Mouse (Mus musculus) CH12.LX (cell line): ENCODE measurements around the gene Inpp4b. TPM values are rescaled to one million over a fixed set of nuclear protein-coding genes. Genes with fewer than 3 reads are reported as not detected.

ENCODE experiments used
- DNase-seq: peaks from one replicate; pipeline ENCODE4 v3.0.0-alpha.2; 2013; ENCODE audit errors: extremely low read depth
- H3K27ac ChIP-seq: 2 replicates; pipeline ENCODE4 v1.5.1; 2012; ENCODE audit warnings: low read depth, mild to moderate bottlenecking, control low read depth, moderate library complexity; ENCODE audit not compliant: insufficient read depth
- H3K27me3 ChIP-seq: replicated peaks from 2 replicates; pipeline ENCODE3; 2012; ENCODE audit warnings: inconsistent platforms
- H3K36me3 ChIP-seq, 2 experiments: replicated peaks in 1 of 2; 2 replicates each; pipeline versions ENCODE3 to v1.6.1; 2012; ENCODE audit warnings: inconsistent platforms in 1 of 2, low read length in 1 of 2, mild to moderate bottlenecking in 1 of 2, mixed read lengths in 1 of 2, moderate library complexity in 1 of 2; ENCODE audit not compliant: control insufficient read depth in 1 of 2, insufficient read depth in 1 of 2
- H3K4me1 ChIP-seq, 2 experiments: 2 replicates each; pipeline ENCODE4 v1.6.1; 2012; ENCODE audit warnings: inconsistent platforms in 1 of 2, moderate library complexity in 1 of 2; ENCODE audit not compliant: insufficient read depth in 2 of 2, control insufficient read depth in 1 of 2
- H3K4me2 ChIP-seq: 2 replicates; pipeline ENCODE4 v1.6.1; 2012; ENCODE audit warnings: low read depth, mild to moderate bottlenecking, control low read depth; ENCODE audit not compliant: poor library complexity, insufficient read depth, severe bottlenecking
- H3K4me3 ChIP-seq, 3 experiments: fragments of 150-350 bp in 1 of 3; sonication (generic) in 1 of 3; replicated peaks in 1 of 3; 2 replicates each; pipeline versions ENCODE3 to v1.5.1; 2011 to 2012; ENCODE audit warnings: low read depth in 2 of 3, low read length in 2 of 3, mild to moderate bottlenecking in 2 of 3, moderate library complexity in 2 of 3, control low read depth in 1 of 3, improper control_type of control experiment in 1 of 3, inconsistent platforms in 1 of 3, mixed read lengths in 1 of 3; ENCODE audit not compliant: poor library complexity in 1 of 3
- H3K79me2 ChIP-seq: replicated peaks from 2 replicates; pipeline ENCODE4 v1.6.1; 2012; ENCODE audit warnings: mild to moderate bottlenecking, moderate library complexity; ENCODE audit not compliant: control insufficient read depth, poor library complexity, insufficient read depth, severe bottlenecking; ENCODE audit errors: extremely low read depth
- H3K9ac ChIP-seq: 2 replicates; pipeline ENCODE4 v1.6.1; 2012; ENCODE audit warnings: low read depth, mild to moderate bottlenecking, control low read depth, moderate library complexity; ENCODE audit not compliant: insufficient read depth
- H3K9me3 ChIP-seq: replicated peaks from 2 replicates; pipeline ENCODE3; 2012; ENCODE audit warnings: low read length, inconsistent platforms, mixed read lengths
- CHD2 ChIP-seq: IDR thresholded peaks from 2 replicates; pipeline ENCODE4 v1.6.1; 2011; ENCODE audit warnings: low read length, improper control_type of control experiment
- CTCF ChIP-seq, 2 experiments: IDR thresholded peaks in 1 of 2; conservative IDR thresholded peaks in 1 of 2; 2 replicates each; pipeline ENCODE4 v1.5.1; 2011 to 2012; ENCODE audit warnings: low read depth in 2 of 2, low read length in 2 of 2, improper control_type of control experiment in 1 of 2, inconsistent platforms in 1 of 2, mild to moderate bottlenecking in 1 of 2, moderate library complexity in 1 of 2
- EP300 ChIP-seq: IDR thresholded peaks from 2 replicates; pipeline ENCODE4 v1.6.1; 2011; ENCODE audit warnings: low read length, improper control_type of control experiment
- IRF4 ChIP-seq: IDR thresholded peaks from 2 replicates; pipeline ENCODE4 v1.6.1; 2014; ENCODE audit warnings: low read depth, mild to moderate bottlenecking, inconsistent platforms, low read length, improper control_type of control experiment
- MAFK ChIP-seq: IDR thresholded peaks from 2 replicates; pipeline ENCODE4 v1.6.1; 2011; ENCODE audit warnings: low read length, improper control_type of control experiment; ENCODE audit not compliant: insufficient replicate concordance
- MAZ ChIP-seq: IDR thresholded peaks from 2 replicates; pipeline ENCODE4 v1.6.1; 2012; ENCODE audit warnings: low read depth, mild to moderate bottlenecking, inconsistent platforms, low read length, improper control_type of control experiment, moderate library complexity
- MEF2A ChIP-seq: IDR thresholded peaks from 2 replicates; pipeline ENCODE4 v1.6.1; 2014; ENCODE audit warnings: low read depth, mild to moderate bottlenecking, inconsistent platforms, low read length, improper control_type of control experiment, borderline replicate concordance
- MYC ChIP-seq: IDR thresholded peaks from 2 replicates; pipeline ENCODE4 v1.6.1; 2011; ENCODE audit warnings: low read depth, mild to moderate bottlenecking, improper control_type of control experiment, low read length
- NRF1 ChIP-seq: IDR thresholded peaks from 2 replicates; pipeline ENCODE4 v1.6.1; 2014; ENCODE audit warnings: low read depth, mild to moderate bottlenecking, inconsistent platforms, low read length, improper control_type of control experiment, moderate library complexity
- POLR2AphosphoS2 ChIP-seq: IDR thresholded peaks from 2 replicates; pipeline ENCODE4 v1.6.1; 2011; ENCODE audit warnings: low read depth, low read length, improper control_type of control experiment
- TCF12 ChIP-seq: IDR thresholded peaks from 2 replicates; pipeline ENCODE4 v1.6.1; 2014; ENCODE audit warnings: low read depth, mild to moderate bottlenecking, inconsistent platforms, low read length, improper control_type of control experiment
- dilution Hi-C: fragments of 300-500 bp; cut with MboI; formaldehyde crosslinking; loops from 2 replicates; pipeline ENCODE4 v1.14.3; 2020; ENCODE audit warnings: low sequenced_read_pairs; ENCODE audit not compliant: extremely low pct_unique_long_range_greater_than_20kb, extremely low pct_ligation_motif_present
- in situ Hi-C: fragments of 300-500 bp; cut with MboI; formaldehyde crosslinking; loops from 3 replicates; pipeline ENCODE4 v1.14.3; 2019; ENCODE audit warnings: low sequenced_read_pairs, low pct_ligation_motif_present, low pct_unique_long_range_greater_than_20kb, mixed read lengths
- polyA plus RNA-seq: library from polyadenylated mRNA; unstranded; fragments of >175 nt; gene quantifications from 2 replicates; pipeline ENCODE4 v1.2.1, GENCODE M21; 2012; ENCODE audit warnings: low read depth; ENCODE audit not compliant: insufficient read length
- total RNA-seq, 2 experiments: library from RNA; depleted of rRNA; stranded (reverse); fragments of 300-350 nt in 1 of 2; fragments of >200 nt in 1 of 2; gene quantifications; 2 replicates each; pipeline ENCODE4 v1.2.3; 2012 to 2014

The Inpp4b gene
- total and polyA plus RNA-seq, 3 experiments: 3.0 to 4.9 (median 3.4) TPM

DNA sequence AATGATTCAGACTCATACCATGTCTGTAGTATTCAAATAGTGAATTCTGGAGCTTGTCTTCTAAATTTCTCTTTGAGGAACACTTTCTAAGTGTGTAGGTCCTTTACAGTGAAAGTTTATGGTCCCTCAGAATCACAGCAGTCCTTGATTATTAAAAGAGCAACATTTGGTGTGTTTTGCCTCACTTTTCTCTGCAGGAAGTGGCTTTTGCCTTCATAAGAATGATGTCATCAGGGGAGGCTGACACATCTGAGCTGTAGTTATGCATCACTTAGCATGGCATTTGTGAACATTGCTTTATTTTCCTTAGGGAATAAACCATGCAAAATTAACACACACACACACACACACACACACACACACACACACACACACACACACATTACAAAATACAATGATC, 349.8 kb downstream of the Inpp4b start:
- no peak overlapping the region for H3K9ac ChIP-seq
- H3K4me3 ChIP-seq: no peak overlapping the region
- H3K9me3 ChIP-seq: no peaks in the 10 kb centered on the region
- H3K4me1 ChIP-seq: peaks cover 0 to 14% of the 10 kb centered on the region in 2 experiments; a peak in 2 of 4 replicates
- H3K79me2 ChIP-seq: no peaks in the 10 kb centered on the region
- TF ChIP-seq TCF12 (no peak), POLR2AphosphoS2 (no peak), MYC (no peak), NRF1 (no peak), MAFK (no peak), CHD2 (no peak), MAZ (no peak), MEF2A (no peak)
- dilution Hi-C loops (no loop called here), in situ Hi-C loops (no loop called here)
- peak; percentile 24 for DNase-seq
- H3K4me2 ChIP-seq: no peak overlapping the region
- H3K36me3 ChIP-seq: no peaks in the 10 kb centered on the region
- H3K27ac ChIP-seq: no peak overlapping the region
- no peaks in the 10 kb centered on the region for H3K27me3 ChIP-seq

DNA sequence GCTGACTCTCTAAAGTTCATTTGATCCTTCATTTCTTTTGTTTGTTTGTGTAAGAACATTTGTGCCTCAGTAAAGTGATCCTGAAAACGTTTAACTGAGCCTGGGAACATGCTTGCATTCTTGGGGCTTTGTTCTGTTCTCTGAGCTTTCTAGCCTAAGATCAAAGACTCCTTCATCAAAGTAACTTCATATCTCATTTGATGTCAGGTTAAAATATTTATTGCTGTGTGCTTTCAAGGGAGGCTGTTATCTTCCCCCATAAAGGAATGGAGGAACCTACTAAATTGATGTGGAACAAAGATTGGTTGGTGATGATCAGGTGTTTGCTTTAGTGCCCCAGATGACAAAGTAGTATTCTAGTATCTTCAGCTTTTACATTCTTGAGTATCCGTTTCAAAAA, 352.5 kb downstream of the Inpp4b start:
- no peak overlapping the region for H3K9ac ChIP-seq
- DNase-seq: no peak
- dilution Hi-C loops (no loop called here), in situ Hi-C loops (no loop called here)
- H3K9me3 ChIP-seq: no peaks in the 10 kb centered on the region
- H3K4me2 ChIP-seq: no peak overlapping the region
- peaks cover 0 to 14% of the 10 kb centered on the region in 2 experiments; a peak in 2 of 4 replicates for H3K4me1 ChIP-seq
- TF ChIP-seq MAZ: no peak
- TF ChIP-seq MEF2A: no peak
- no peak overlapping the region for H3K27ac ChIP-seq
- no peaks in the 10 kb centered on the region for H3K79me2 ChIP-seq
- no peaks in the 10 kb centered on the region for H3K36me3 ChIP-seq
- H3K4me3 ChIP-seq: no peak overlapping the region
- H3K27me3 ChIP-seq: no peaks in the 10 kb centered on the region

DNA sequence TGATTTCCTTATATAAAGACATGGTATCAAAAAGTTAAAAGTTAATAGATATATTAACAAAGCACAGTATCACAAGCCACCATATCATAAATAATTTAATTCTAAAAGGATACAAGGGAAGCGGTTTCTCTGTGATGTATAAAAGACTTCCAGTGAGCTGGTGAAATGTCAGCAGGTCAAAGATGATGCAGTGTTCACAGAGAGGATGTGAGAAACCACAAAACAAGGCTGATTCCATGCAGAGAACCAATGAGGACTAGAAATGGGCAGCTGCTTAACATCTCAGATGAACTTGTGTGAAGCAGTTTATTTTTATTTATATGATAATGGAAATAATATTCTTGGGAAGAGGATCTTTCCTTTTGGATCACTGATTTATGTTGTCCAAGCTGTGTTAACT, 359.7 kb downstream of the Inpp4b start:
- peak; percentile 33 for DNase-seq
- no peak overlapping the region for H3K4me3 ChIP-seq
- H3K27ac ChIP-seq: no peak overlapping the region
- no peak overlapping the region for H3K4me2 ChIP-seq
- H3K27me3 ChIP-seq: no peaks in the 10 kb centered on the region
- H3K79me2 ChIP-seq: no peaks in the 10 kb centered on the region
- H3K36me3 ChIP-seq: no peaks in the 10 kb centered on the region
- no peaks in the 10 kb centered on the region for H3K9me3 ChIP-seq
- TF ChIP-seq CTCF (conservative IDR thresholded peaks at IDR 0.05 in 1 of 2, IDR thresholded peaks at IDR 0.05 in 1 of 2; ENCODE audit: low read depth in 2 of 2, low read length in 2 of 2): no peak
- peak; percentile 50 for TF ChIP-seq IRF4
- peak; percentile 48; the same call in 1 of the 2 replicates for TF ChIP-seq EP300
- TF ChIP-seq, all 38 proteins: peak for 2
- dilution Hi-C loops (no loop called here), in situ Hi-C loops (no loop called here)
- Histone ChIP-seq H3K4me1 (peaks cover 0 to 12% of the 10 kb centered on the region in 2 experiments; a peak in 1 of 4 replicates), H3K9ac (no peak overlapping the region)
